Mouse (Mus musculus) megakaryocyte, embryonic 14.5 days (primary cell): Measurements from ENCODE around the gene BC067074.

Experiments used
- FLI1 ChIP-seq: IDR thresholded peaks from 2 replicates; pipeline ENCODE4 v1.6.1; 2012; ENCODE audit warnings: low read length, inconsistent platforms, mixed read lengths
- GATA1 ChIP-seq: IDR thresholded peaks from 3 replicates; pipeline ENCODE4 v1.6.1; 2012; ENCODE audit warnings: mixed read lengths, low read length, inconsistent platforms, borderline replicate concordance

GRCm38 (mm10) chr13:113403706-113404105 is 110.7 kb downstream of the BC067074 start:
- TF ChIP-seq GATA1 (no peak), FLI1 (no peak)
